Mouse (Mus musculus) testis, postnatal 14 days (tissue): ENCODE results near the gene Srek1.

Source experiments
- DNase-seq: peaks from one replicate; pipeline ENCODE4 v3.0.0; 2021; ENCODE audit warnings: low spot score

The Srek1 gene

GRCm38 (mm10) chr13:103774119-103774757 lies at the start of gene Srek1:
TSS of gene Srek1 (minus strand) at chr13:103774608.
- peak; percentile 94 for DNase-seq

- DNase-seq = no peak
Measured at GRCm38 (mm10) chr13:103822270-103822669, 47.9 kb upstream of the Srek1 start.

DNA sequence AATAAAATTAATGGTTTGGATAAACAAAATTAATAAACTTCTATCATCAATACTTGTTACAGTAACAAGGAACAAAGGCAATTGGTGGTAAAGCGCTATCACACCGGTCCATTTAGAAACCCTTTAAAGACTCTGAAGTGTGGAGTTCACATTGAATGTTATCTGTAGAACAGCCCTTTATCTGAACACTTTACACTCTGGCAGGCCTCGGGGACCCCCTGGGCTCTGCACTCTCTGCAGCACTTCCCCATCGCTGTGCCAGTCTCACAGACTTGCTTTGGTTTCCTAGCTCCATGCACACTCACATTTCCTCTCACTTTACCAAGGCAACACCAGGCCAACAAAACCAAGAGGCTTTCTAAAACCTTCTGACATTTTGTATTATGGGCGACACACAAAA lies 45.0 kb upstream of the Srek1 start:
- DNase-seq = no peak

DNA sequence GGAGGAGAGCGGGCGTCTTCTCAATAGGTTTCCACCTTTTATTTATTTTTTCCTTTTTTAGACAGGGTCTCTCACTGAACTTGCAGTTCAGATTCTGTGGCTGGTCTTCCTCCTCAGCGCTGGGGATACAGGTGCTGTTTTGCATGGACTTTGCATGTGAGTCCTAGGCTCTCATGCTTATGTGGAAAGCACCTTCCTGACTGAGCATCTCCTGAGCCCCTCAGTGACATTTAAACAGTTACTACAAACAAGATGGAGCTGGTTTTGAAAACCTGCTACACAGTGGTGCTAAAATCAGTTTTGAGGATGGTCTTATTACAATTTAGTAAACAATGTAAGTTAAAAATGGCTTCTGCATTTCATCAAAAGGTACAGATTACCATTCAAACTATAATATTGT lies 43.5 kb upstream of the Srek1 start:
- DNase-seq = no peak

- no peak for DNase-seq
Measured at GRCm38 (mm10) chr13:103807464-103807863, 33.1 kb upstream of the Srek1 start.

DNA sequence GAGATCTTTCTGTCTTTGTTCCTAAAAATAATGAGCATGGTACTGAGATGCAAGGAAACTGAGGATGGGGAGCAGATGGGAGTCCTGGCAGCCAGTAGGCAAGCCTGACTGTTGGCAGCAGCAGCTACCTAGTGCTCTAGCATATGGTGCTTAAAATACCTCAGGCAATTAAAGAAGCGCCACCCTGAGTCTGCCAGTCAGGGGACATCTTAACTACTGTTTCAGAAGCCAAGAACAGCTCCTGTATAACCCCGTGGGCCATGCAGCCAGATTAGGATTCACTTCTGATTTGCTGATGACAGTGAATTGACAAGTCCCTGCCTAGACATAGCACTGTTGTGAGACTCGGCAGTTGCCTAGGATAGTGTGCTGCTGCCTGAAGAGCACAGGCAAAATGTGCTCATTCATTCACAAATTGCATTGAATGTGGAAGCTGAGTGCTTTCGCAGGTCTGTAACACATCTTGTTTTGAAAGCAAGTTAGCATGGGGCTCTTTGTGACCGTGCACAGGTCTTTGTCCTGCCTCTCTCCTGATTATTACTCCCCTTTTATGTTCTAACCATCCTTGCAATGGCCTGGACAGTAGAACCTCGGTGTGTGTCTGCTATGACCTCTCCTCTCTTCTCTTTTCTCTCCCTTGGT lies 31.9 kb upstream of the Srek1 start:
- DNase-seq = no peak

DNA sequence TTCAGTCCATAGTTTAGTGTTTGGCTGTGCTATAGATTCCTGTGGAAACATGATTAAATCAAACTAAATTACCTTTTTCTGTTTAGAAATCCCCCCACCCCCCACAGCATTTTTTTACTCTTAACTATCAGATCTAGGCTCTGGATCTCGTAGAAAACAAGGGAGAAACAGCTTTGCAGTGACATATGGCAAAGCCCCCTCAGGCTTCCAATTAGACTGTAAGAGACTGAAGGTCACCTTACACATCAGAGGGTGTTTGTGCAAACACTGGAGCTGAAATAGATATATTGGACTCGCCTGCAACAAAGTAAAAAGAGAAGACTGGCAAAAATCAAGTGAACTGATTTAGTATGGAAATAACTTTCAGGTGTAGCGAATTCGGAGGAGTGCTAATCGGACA lies 29.3 kb upstream of the Srek1 start:
- no peak for DNase-seq

DNA sequence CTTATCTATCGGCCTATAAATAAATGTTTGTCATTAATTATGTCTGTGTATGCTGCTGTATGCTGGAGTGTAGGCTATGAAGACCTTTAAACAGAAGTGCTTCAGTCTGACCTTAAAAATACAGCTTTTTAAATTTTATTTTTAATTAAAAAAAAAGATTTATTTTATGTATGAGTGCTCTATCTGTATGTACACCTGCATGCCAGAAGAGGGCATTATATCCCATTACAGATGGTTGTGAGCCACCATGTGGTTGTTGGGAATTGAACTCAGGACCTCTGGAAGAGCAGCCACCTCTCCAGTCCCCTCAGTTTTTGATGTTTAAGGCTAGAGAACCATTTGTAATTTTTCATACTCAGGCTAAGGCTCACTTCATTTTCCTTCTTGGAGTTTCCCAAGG lies 26.6 kb upstream of the Srek1 start:
- DNase-seq = no peak

DNA sequence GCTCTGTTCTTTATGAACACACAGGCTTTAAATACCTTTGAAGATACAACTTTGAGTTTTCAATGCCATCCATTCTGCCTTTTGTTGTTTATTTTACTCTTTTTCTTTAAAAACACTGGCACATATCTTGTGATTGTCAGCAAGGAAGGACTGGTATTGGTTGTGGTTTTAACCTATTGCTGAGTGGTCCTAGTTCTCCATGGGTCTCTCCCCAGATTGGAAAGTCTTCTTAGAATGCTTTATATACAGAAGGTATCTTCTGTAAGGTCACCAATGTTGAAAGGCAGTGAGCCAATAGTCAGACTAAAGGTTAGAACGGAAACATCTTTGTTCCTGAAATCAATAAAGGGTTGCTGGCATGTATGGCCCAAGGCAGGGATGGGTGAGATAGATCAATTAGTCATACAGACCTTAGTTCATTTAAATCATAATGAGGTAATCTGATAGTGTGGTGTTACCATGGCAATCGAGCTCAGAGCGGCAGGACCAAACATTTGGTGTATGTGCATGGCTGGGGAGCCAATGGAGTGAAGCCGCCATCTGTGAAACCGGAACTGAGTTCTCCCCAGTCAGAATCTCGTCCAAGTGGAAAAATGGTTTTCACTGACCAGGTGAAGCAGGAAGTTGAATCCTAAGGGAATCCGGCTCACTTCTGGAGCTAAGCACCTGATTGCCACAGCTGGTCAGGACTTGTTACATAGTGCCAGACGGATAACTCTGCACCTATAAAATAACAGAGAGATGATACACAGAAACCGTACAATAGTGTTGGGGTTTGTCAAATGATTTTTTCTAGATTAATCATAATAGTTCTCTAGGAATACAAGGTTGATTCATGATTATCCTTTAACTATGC lies 20.5 kb upstream of the Srek1 start:
- DNase-seq = no peak

DNA sequence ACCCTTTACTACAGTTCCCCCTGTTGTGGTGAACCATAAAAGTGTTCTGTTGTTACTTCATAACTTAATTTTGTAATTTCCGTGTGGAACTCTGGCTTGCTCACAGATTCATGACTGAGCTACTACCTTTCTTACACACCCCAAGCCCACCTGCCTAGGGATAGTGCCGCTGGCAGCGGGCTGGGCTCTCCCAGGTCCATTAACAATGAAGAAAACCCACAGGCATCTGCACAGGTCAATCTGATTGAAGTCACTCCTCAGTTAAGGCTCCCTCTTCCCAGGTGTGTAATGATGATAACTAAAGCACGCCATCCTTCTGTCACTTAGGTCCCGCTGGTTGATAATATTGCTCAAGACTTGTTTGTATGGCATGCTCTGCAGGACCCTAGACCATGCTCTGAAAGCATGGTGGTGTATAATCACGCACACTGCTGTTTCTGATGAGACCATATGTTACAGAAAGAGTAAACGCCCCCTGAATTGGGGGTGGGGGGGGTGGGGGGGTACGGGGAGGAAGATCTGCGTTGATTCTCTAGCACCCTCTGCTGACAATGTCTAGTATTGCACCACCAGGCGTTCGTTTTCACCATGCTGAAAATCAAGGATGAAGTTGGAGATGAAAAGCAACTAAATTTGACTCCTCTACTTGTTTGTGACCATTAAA lies 5.6 kb upstream of the Srek1 start:
- DNase-seq = no peak

DNA sequence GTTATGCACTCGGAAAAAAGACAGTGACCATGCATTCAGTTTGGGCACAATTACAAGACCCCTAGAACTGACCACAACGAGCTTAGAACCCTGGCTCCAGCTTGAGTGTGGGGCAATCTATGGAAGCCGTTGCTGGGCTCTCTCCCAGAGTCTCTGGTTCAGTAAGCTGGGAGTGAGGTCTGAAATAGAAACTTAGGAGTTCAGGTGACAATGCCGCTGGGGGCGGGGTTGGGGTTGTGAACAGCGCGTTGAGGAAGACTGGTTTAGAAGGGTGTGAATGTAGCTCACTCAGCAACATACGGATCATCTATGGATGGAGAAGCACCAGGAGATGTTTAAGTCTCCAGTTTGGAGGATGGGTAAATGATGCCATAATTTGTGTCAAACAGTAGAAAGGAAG lies 2.7 kb upstream of the Srek1 start:
- DNase-seq = no peak

DNA sequence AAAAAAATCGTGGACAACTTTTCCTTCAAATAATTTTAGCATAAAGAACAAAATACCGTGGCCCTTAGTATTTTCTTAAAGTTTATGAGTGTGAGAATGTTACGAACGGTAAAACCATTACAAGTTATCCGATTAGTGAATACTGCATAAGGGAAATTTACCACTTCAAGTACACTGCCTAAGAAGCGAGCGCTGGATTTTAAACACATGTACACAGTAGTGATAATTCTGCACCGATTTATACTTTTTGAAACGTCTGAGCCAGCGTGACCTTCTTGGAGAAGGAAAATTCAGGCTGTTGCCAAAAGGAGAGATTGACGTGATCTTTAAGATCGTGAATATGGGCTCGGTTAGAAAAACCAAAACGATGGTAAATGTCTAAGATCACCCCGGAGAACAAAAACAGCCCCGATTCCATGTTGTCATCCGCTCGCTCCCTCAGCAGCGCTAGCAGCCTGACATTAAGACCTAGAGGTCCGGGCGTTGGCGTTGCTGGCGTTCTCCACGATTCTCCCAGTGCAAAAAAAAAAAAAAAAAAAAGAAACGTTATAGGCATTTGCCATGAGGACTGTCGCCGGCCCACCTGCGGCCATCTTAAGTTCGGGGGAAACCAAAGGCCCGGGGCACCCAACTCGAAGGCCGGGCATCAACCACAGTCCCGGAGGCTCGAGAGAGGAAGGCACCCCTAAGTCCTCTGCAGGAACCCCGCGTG lies 845 bp downstream of the Srek1 start:
- no peak for DNase-seq

- DNase-seq = no peak
Measured at GRCm38 (mm10) chr13:103772917-103773316, 1.5 kb downstream of the Srek1 start.

- no peak for DNase-seq
Measured at GRCm38 (mm10) chr13:103770821-103771220, 3.6 kb downstream of the Srek1 start.

DNA sequence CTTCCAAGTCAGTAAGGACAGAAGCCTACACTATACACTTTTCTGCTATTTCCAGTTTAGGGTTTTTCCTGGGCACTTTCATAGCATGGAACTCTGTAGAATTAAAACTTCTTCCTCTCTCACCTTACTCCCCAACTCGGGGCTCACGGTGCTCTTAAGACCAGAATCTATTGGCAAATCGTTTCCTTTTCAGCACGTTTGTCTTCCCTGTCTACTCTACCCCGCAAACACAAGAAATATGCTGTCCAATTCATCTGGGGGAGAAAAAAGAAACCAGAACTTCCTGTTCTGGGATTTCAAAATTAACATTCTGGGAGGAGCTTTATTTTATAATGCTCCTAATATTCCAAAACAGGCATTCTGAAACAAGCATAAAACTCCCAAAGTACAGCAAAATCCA lies 6.5 kb downstream of the Srek1 start:
- DNase-seq = no peak

- DNase-seq = no peak
Measured at GRCm38 (mm10) chr13:103763640-103764039, 10.8 kb downstream of the Srek1 start.

DNA sequence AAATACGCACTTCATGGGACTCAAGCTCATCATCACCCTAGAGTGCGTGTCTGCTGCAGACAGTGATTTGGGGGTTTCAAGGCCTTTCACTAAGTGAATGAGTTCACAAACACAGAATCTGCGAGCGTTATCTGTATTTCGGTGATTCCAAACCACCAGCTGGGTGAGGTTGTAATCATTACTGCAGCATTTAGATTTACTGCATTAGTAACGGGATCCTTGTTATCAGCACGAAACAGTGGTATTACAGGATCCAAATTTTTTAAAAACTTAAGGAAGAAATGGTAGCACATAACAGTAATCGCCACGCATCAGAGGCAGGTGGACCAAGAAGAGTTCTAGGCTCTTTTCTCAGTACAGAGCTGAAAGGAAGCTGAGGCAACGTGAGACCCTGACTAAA lies 12.4 kb downstream of the Srek1 start:
- DNase-seq = no peak

GRCm38 (mm10) chr13:103751421-103751820 lies 23.0 kb downstream of the Srek1 start:
- DNase-seq = no peak

GRCm38 (mm10) chr13:103745688-103746087 lies 28.7 kb downstream of the Srek1 start:
- DNase-seq = no peak

GRCm38 (mm10) chr13:103745160-103745559 lies 29.2 kb downstream of the Srek1 start:
- no peak for DNase-seq

DNA sequence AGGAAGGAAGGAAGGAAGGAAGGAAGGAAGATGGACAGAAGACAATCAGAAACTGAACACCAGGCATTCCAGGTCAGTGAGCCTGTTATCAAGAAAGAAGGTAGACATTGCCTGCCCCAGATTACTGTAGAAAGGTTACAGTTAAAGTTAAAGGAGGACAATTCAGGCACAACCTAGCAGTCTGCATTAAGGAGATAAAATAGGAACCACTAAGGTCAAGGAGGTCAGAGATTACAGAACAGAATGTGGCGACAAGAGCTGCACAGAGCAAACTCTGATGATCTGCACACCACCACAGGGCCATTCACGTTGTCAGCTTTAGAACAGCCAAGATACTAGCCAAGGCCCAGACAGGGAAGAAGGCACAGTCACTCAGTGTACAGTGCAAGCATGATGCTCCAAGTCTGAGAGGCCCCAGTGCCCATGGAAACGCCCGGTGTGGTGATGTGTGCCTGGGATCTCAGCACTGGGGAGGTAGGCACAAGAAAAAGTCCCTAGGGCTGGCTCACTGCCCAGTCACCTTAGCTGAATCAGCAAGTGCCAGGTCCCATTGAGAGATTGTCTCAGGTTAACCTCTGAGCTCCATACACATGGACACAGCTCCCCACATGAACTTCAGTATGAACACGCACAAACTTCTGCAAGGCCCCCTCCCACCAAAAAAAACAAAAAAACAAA lies 38.9 kb downstream of the Srek1 start:
- DNase-seq = no peak
